Mouse (Mus musculus): ENCODE results near the gene Pnrc2. TPM values are rescaled to one million over a fixed set of nuclear protein-coding genes. Genes with fewer than 3 reads are reported as not detected.
A peak's percentile ranks its signal among the peaks of the same experiment; 100 is the strongest.

Pnrc2 gene
- total RNA-seq (2014; fragmentation: Nextera tagmentation), result 65.4 and 67.9 TPM in 2 replicates
- 159 and 192 TPM in 2 replicates for total RNA-seq (2017)

- ATAC-seq (replicated peaks; ENCODE audit: poor library complexity, severe bottlenecking), result peak; percentile 59
These were observed at the start of gene Pnrc2 for GRCm38 (mm10) chr4:135873526-135874202. Gene Pnrc2, minus strand, starts transcription at chr4:135873850.

DNA sequence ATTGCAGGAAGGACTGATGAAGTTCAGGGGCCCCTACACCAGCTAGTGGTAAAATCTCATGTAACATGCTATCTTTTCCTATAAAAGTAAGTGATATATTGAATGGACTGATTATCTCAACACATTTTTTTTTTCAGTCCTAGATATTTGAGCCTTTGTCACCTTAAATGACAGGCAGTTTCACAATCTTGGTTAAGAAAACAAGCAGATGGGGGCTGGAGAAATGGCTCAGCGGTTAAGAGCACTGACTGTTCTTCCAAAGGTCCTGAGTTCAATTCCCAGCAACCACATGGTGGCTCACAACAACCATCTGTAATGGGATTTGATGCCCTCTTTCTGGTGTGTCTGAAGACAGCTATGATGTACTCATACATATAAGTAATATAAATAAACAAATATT lies 48.5 kb upstream of the Pnrc2 start:
- ATAC-seq (replicated peaks; ENCODE audit: poor library complexity, severe bottlenecking), result no peak

GRCm38 (mm10) chr4:135921257-135922120 lies 47.8 kb upstream of the Pnrc2 start:
- no peak for ATAC-seq (replicated peaks; ENCODE audit: poor library complexity, severe bottlenecking)

DNA sequence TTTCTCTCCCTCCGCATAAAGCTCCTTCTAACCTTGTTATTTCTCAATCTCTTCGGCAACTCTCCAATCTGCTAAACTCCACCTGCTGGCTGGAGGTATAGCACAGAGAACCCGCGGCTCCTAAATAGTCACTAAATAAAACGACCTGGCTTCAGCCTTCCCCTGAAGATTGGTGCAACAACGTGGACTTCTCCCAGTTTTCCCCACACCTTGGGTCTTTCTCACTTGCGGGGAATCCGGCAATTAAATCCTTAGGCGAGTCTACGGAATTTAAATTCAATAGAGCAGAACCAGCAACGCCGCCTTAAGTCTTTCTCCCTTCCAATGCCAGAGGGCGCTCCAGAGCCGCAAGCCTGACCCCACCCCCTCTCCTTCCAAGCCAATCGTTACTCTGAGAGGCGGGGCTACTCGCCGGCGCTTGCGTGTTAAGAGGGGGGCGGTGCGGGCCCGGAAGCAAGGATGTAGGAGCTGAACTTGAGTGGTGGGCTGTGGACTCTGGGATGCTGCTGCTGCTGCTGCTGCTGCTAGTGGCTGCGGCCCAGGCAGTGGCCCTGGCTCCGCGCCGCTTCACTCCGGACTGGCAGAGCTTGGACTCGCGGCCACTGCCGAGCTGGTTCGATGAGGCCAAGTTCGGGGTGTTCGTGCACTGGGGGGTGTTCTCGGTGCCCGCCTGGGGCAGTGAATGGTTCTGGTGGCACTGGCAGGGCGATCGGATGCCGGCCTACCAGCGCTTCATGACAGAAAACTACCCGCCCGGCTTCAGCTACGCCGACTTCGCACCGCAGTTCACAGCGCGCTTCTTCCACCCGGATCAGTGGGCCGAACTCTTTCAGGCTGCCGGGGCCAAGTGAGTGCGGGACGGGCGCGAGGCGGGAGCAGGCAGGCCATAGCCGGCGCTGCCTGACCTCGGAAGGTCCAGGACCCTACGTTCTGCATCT lies 46.9 kb upstream of the Pnrc2 start, which contains the start of gene Fuca1:
Fuca1 (plus strand) TSS at position 432 of the 938 bp plus-strand sequence.
- peak; percentile 78 for ATAC-seq (replicated peaks; ENCODE audit: poor library complexity, severe bottlenecking)

DNA sequence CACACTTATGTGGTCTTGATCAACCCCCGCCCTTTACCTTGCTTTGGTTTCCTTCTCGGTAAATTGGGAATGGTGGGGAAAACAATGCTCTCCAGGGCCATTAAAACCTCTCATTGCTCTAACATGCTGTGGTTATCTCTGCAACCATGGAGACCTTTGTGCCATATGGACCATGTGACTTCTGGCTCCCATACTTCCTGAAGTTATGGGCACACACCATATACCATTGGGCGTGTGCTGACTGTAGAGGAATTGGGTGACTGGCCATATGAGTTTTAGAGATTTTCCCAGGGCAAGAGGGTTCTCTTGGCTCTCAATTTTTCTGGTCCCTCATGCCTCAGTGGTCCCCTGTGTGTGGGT lies 45.6 kb upstream of the Pnrc2 start:
- peak; percentile 28 for ATAC-seq (replicated peaks; ENCODE audit: poor library complexity, severe bottlenecking)

- ATAC-seq (replicated peaks; ENCODE audit: poor library complexity, severe bottlenecking), result peak; percentile 68
These were observed 45.1 kb upstream of the Pnrc2 start for GRCm38 (mm10) chr4:135918635-135919279.

- ATAC-seq (replicated peaks; ENCODE audit: poor library complexity, severe bottlenecking), result no peak
These were observed 39.8 kb upstream of the Pnrc2 start for GRCm38 (mm10) chr4:135913433-135913832.

DNA sequence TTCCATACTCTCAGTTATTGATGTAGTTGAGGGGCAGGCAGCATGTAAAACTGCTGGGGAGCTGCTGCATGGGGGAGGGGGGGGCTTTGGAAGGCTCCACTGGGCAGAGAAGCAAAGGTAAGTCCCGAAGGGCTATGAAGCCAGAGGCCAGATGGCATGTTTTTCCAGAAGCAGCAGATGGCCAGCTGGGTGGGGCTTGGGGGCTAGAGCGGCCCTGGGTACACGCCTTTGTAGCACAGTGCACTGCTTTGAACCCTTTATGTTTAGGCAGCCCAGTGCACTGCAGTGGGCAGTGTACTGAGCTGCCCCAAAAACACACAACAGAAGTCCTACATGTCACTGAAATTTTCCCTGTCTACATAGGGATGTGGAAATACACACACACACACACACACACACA lies 39.2 kb upstream of the Pnrc2 start:
- no peak for ATAC-seq (replicated peaks; ENCODE audit: poor library complexity, severe bottlenecking)

GRCm38 (mm10) chr4:135912164-135912563 lies 38.5 kb upstream of the Pnrc2 start:
- ATAC-seq (replicated peaks; ENCODE audit: poor library complexity, severe bottlenecking), result no peak

GRCm38 (mm10) chr4:135911531-135911930 lies 37.9 kb upstream of the Pnrc2 start:
- no peak for ATAC-seq (replicated peaks; ENCODE audit: poor library complexity, severe bottlenecking)

GRCm38 (mm10) chr4:135909326-135910066 lies 35.8 kb upstream of the Pnrc2 start:
- no peak for ATAC-seq (replicated peaks; ENCODE audit: poor library complexity, severe bottlenecking)

GRCm38 (mm10) chr4:135906633-135907032 lies 33.0 kb upstream of the Pnrc2 start:
- peak; percentile 22 for ATAC-seq (replicated peaks; ENCODE audit: poor library complexity, severe bottlenecking)

- ATAC-seq (replicated peaks; ENCODE audit: poor library complexity, severe bottlenecking), result no peak
These were observed 31.2 kb upstream of the Pnrc2 start for GRCm38 (mm10) chr4:135904810-135905209.

- ATAC-seq (replicated peaks; ENCODE audit: poor library complexity, severe bottlenecking), result no peak
These were observed 29.1 kb upstream of the Pnrc2 start for GRCm38 (mm10) chr4:135902606-135903242.

DNA sequence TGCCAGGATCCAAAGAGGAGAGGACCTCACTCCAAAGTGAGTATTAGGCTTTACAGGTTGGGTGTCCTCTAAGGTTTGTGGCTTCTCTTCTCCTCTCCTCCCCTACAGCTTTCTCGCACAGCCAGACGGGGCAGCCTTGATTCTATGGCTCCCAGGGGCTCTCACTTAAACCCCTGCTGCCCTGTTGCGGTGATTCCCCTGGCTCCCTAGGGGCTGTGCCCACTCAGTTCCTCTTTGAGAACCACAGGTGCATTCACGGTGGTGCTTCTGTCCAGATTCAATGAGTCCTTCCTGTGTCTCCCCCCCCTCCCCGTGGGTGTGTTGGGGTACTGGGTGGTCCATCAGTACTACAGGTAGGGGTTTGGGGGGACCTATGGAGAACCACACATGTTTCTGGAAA lies 26.4 kb upstream of the Pnrc2 start:
- no peak for ATAC-seq (replicated peaks; ENCODE audit: poor library complexity, severe bottlenecking)

DNA sequence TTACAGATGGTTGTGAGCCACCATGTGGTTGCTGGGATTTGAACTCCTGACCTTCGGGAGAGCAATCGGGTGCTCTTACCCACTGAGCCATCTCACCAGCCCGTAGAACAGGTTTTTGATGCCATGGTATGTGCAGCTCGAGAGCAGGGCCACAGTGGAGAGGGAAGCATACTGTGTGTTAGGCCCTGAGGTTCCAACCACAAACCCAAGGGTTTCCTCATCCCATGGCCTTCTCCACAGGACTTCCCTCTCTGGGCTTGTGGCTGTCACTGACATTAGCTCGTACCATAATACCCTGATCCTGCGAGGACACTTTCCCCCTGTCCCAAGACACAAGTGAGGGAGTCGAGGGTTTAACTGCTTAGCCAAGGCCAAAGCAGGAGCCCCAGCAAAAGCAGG lies 25.4 kb upstream of the Pnrc2 start:
- peak; percentile 83 for ATAC-seq (replicated peaks; ENCODE audit: poor library complexity, severe bottlenecking)

DNA sequence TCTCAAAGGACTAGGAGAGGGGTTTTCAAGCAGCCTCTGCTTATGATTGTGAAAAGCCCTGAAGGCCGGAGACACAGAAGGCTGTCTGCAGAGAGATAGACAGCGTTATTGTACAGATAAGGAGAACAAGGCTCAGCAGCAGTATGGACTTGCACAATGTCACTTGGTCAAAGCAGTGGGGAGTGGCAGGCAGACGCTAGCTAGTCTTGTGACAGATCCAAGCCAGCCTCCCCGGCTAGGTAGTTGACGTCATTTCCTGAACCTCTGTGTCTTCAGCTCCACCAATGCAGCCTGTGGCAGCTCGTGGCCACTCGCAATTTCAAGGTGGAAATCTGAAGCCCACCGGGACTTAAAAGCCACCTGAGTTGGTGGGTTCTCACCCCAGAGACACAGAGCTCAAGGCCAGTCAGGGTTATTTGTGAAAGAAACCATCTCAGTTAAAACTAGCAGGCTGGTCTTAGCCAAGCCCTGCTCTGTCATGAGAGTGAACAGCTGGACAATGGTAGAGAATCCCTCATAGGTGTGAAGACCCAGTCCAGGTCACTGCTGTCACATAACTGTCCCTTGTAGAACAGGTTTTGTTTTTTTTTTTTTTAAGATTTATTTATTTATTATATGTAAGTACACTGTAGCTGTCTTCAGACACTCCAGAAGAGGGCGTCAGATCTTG lies 24.9 kb upstream of the Pnrc2 start:
- ATAC-seq (replicated peaks; ENCODE audit: poor library complexity, severe bottlenecking), result peak; percentile 86

- no peak for ATAC-seq (replicated peaks; ENCODE audit: poor library complexity, severe bottlenecking)
These were observed 22.5 kb upstream of the Pnrc2 start for GRCm38 (mm10) chr4:135896157-135896556.
